Mouse (Mus musculus): ENCODE measurements around the gene Pspn. TPM values are rescaled to one million over a fixed set of nuclear protein-coding genes. Genes with fewer than 3 reads are reported as not detected.

Pspn gene
- total RNA-seq, 2 experiments from 2014 or later, result not detected

- intact Hi-C loops (cut with DNase I), result no loop called here
- DNase-seq (ENCODE audit: low spot score in 2 of 2), result no peak
Measured at GRCm38 (mm10) chr17:56974708-56975240, 25.0 kb downstream of the Pspn start.

- intact Hi-C loops (cut with DNase I), result no loop called here
Measured at GRCm38 (mm10) chr17:56973956-56974707, 25.7 kb downstream of the Pspn start.

GRCm38 (mm10) chr17:56970081-56970480, 29.7 kb downstream of the Pspn start:
- DNase-seq (ENCODE audit: low spot score in 2 of 2), result no peak
- intact Hi-C loops (cut with DNase I), result no loop called here

More at GRCm38 (mm10) chr17:56973956-56974707, 25.7 kb downstream of the Pspn start:
- DNase-seq (ENCODE audit: low spot score in 2 of 2), result no peak

GRCm38 (mm10) chr17:56969321-56969720, 30.5 kb downstream of the Pspn start:
- no peak for DNase-seq (ENCODE audit: low spot score in 2 of 2)
- intact Hi-C loops (cut with DNase I), result no loop called here

GRCm38 (mm10) chr17:56963646-56964045, 36.2 kb downstream of the Pspn start:
- intact Hi-C loops (cut with DNase I), result no loop called here
- DNase-seq (ENCODE audit: low spot score in 2 of 2), result no peak

GRCm38 (mm10) chr17:56962642-56963405, 37.0 kb downstream of the Pspn start:
- intact Hi-C loops (cut with DNase I), result no loop called here
- no peak for DNase-seq (ENCODE audit: low spot score in 2 of 2)

GRCm38 (mm10) chr17:56961880-56962279, 37.9 kb downstream of the Pspn start:
- DNase-seq (ENCODE audit: low spot score in 2 of 2), result no peak
- intact Hi-C loops (cut with DNase I), result no loop called here

GRCm38 (mm10) chr17:56958667-56959066, 41.2 kb downstream of the Pspn start:
- intact Hi-C loops (cut with DNase I), result no loop called here
- DNase-seq (ENCODE audit: low spot score in 2 of 2), result no peak

- intact Hi-C loops (cut with DNase I), result no loop called here
- DNase-seq (ENCODE audit: low spot score in 2 of 2), result no peak
Measured at GRCm38 (mm10) chr17:56957763-56958429, 41.9 kb downstream of the Pspn start.

- DNase-seq (ENCODE audit: low spot score in 2 of 2), result no peak
- intact Hi-C loops (cut with DNase I), result no loop called here
Measured at GRCm38 (mm10) chr17:56954871-56955270, 44.9 kb downstream of the Pspn start.

GRCm38 (mm10) chr17:56952639-56953038, 47.2 kb downstream of the Pspn start:
- intact Hi-C loops (cut with DNase I), result no loop called here
- DNase-seq (ENCODE audit: low spot score in 2 of 2), result no peak

GRCm38 (mm10) chr17:56950915-56951314, 48.9 kb downstream of the Pspn start:
- DNase-seq (ENCODE audit: low spot score in 2 of 2), result no peak
- intact Hi-C loops (cut with DNase I), result no loop called here

Other genes with a start within 250 kb of the Pspn start
- gene Nrtn, start 242.5 kb downstream of the Pspn start, total RNA-seq (2021), result 1 to 10 TPM; 5.9 to 7.3 TPM
- 10 to 100 TPM; 57.6 to 75.6 TPM for gene Dus3l, start 235.3 kb downstream of the Pspn start, total RNA-seq (2021)
- gene Prr22, start 229.8 kb downstream of the Pspn start, total RNA-seq (2021), result 1 to 10 TPM; 1.2 to 1.3 TPM
- gene Rfx2, start 169.0 kb downstream of the Pspn start, total RNA-seq (2021), result 1 to 10 TPM; 2.7 to 2.9 TPM
- gene Acsbg2, start 125.6 kb downstream of the Pspn start, total RNA-seq (2021), result not detected
- gene 1700061G19Rik, start 124.5 kb downstream of the Pspn start, total RNA-seq (2021), result under 1 TPM in 1 of 2 experiments, not detected in 1; 0.14 TPM
- gene Mllt1, start 64.6 kb downstream of the Pspn start, total RNA-seq (2021), result 10 to 100 TPM; 69.3 to 82.4 TPM
- not detected for gene Acer1, start 17.9 kb downstream of the Pspn start, total RNA-seq (2021)
- 10 to 100 TPM; 66.6 to 68.3 TPM for gene Clpp, start 9.7 kb downstream of the Pspn start, total RNA-seq (2021)
- 10 to 100 TPM; 20.5 to 26.2 TPM for gene Alkbh7, start 2.7 kb downstream of the Pspn start, total RNA-seq (2021)
- gene Gtf2f1, start 11.3 kb upstream of the Pspn start, total RNA-seq (2021), result 10 to 100 TPM; 63.4 to 65.3 TPM
- under 1 TPM; 0.27 to 0.34 TPM for gene Gm17949, start 11.5 kb upstream of the Pspn start, total RNA-seq (2021)
- 100 to 1,000 TPM; 106 to 112 TPM for gene Khsrp, start 31.5 kb upstream of the Pspn start, total RNA-seq (2021)
- gene Slc25a41, start 41.6 kb upstream of the Pspn start, total RNA-seq (2021), result not detected
- gene Crb3, start 59.1 kb upstream of the Pspn start, total RNA-seq (2021), result 1 to 10 TPM in 1 of 2 experiments, under 1 TPM in 1; 0.32 to 1.3 TPM
- 100 to 1,000 TPM; 347 to 354 TPM for gene Slc25a23, start 59.8 kb upstream of the Pspn start, total RNA-seq (2021)
- gene Dennd1c, start 78.5 kb upstream of the Pspn start, total RNA-seq (2021), result 1 to 10 TPM; 1.7 to 2.5 TPM
- 100 to 1,000 TPM; 620 to 748 TPM for gene Tubb4a, start 87.8 kb upstream of the Pspn start, total RNA-seq (2021)
- under 1 TPM; 0.25 to 0.41 TPM for gene Tnfsf9, start 105.3 kb upstream of the Pspn start, total RNA-seq (2021)
- gene Cd70, start 149.8 kb upstream of the Pspn start, total RNA-seq (2021), result under 1 TPM in 1 of 2 experiments, not detected in 1; 0.52 TPM
- not detected for gene Tnfsf14, start 194.2 kb upstream of the Pspn start, total RNA-seq (2021)
- gene C3, start 228.1 kb upstream of the Pspn start, total RNA-seq (2021), result under 1 TPM; 0.59 to 0.74 TPM
- gene Gpr108, start 248.4 kb upstream of the Pspn start, total RNA-seq (2021), result 10 to 100 TPM; 23.2 to 23.4 TPM
- 1 to 10 TPM; 5.3 to 9.2 TPM for gene Trip10, start 249.4 kb upstream of the Pspn start, total RNA-seq (2021)

All from left cerebral cortex, postnatal 36 days (tissue).